Mouse (Mus musculus): Measurements from ENCODE around the gene Syn3. TPM values are rescaled to one million over a fixed set of nuclear protein-coding genes. Genes with fewer than 3 reads are reported as not detected.
"Not testable (repeated sequence)": the region's sequence is repeated elsewhere in the genome, so short reads cannot be mapped to it uniquely, and the experiment has no call there.

Gene Syn3
- polyA plus RNA-seq, 1 experiment from 2014 or later: 7.1 TPM

- WGBS: 89% methylated on average over 4 of the region's 4 CpGs
- Histone ChIP-seq H3K36me3 (ENCODE audit: control insufficient read depth, insufficient read depth, low read length) (no peaks in the 10 kb centered on the region), H3K9me3 (ENCODE audit: control insufficient read depth, low read length) (no peaks in the 10 kb centered on the region), H3K27me3 (ENCODE audit: control insufficient read depth, insufficient read depth, low read length) (no peaks in the 10 kb centered on the region), H3K4me3 (ENCODE audit: low read depth, low read length) (no peak overlapping the region), H3K9ac (ENCODE audit: low read length) (no peak overlapping the region), H3K4me1 (replicated peaks; ENCODE audit: control insufficient read depth, insufficient read depth, low read length) (no peaks in the 10 kb centered on the region), H3K4me2 (ENCODE audit: low read depth, low read length, severe bottlenecking) (no peak overlapping the region), H3K27ac (ENCODE audit: low read depth, low read length) (no peak overlapping the region)
- DNase-seq (ENCODE audit: low spot score): no peak
- ATAC-seq (replicated peaks; ENCODE audit: low FRiP score): no peak
Observed at GRCm38 (mm10) chr10:86043651-86044050, 455.0 kb downstream of the Syn3 start.

- no peak overlapping the region for H3K4me3 ChIP-seq (ENCODE audit: low read depth, low read length)
- no peak overlapping the region for H3K9ac ChIP-seq (ENCODE audit: low read length)
- no peak for ATAC-seq (replicated peaks; ENCODE audit: low FRiP score)
- H3K4me2 ChIP-seq (ENCODE audit: low read depth, low read length, severe bottlenecking): no peak overlapping the region
- no peak overlapping the region for H3K27ac ChIP-seq (ENCODE audit: low read depth, low read length)
- H3K4me1 ChIP-seq (replicated peaks; ENCODE audit: control insufficient read depth, insufficient read depth, low read length): no peaks in the 10 kb centered on the region
- DNase-seq (ENCODE audit: low spot score): no peak
- no peaks in the 10 kb centered on the region for H3K9me3 ChIP-seq (ENCODE audit: control insufficient read depth, low read length)
- WGBS: 92% methylated on average over 2 of the region's 2 CpGs
- no peaks in the 10 kb centered on the region for H3K27me3 ChIP-seq (ENCODE audit: control insufficient read depth, insufficient read depth, low read length)
- H3K36me3 ChIP-seq (ENCODE audit: control insufficient read depth, insufficient read depth, low read length): no peaks in the 10 kb centered on the region
Observed at GRCm38 (mm10) chr10:86034007-86034728, 464.5 kb downstream of the Syn3 start.

- H3K9me3 ChIP-seq (ENCODE audit: control insufficient read depth, low read length): no peaks in the 10 kb centered on the region
- 69% methylated on average over 3 of the region's 3 CpGs for whole genome bisulfite sequencing
- no peaks in the 10 kb centered on the region for H3K27me3 ChIP-seq (ENCODE audit: control insufficient read depth, insufficient read depth, low read length)
- H3K4me3 ChIP-seq (ENCODE audit: low read depth, low read length): no peak overlapping the region
- H3K36me3 ChIP-seq (ENCODE audit: control insufficient read depth, insufficient read depth, low read length): no peaks in the 10 kb centered on the region
- no peak overlapping the region for H3K9ac ChIP-seq (ENCODE audit: low read length)
- no peak overlapping the region for H3K4me2 ChIP-seq (ENCODE audit: low read depth, low read length, severe bottlenecking)
- H3K4me1 ChIP-seq (replicated peaks; ENCODE audit: control insufficient read depth, insufficient read depth, low read length): no peaks in the 10 kb centered on the region
- DNase-seq (ENCODE audit: low spot score) (no peak), ATAC-seq (replicated peaks; ENCODE audit: low FRiP score) (no peak)
- H3K27ac ChIP-seq (ENCODE audit: low read depth, low read length): no peak overlapping the region
Observed at GRCm38 (mm10) chr10:86032517-86032916, 466.2 kb downstream of the Syn3 start.

- H3K9ac ChIP-seq (ENCODE audit: low read length): no peak overlapping the region
- H3K9me3 ChIP-seq (ENCODE audit: control insufficient read depth, low read length): no peaks in the 10 kb centered on the region
- no peak for ATAC-seq (replicated peaks; ENCODE audit: low FRiP score)
- no peak overlapping the region for H3K4me3 ChIP-seq (ENCODE audit: low read depth, low read length)
- no peak for DNase-seq (ENCODE audit: low spot score)
- no peak overlapping the region for H3K4me2 ChIP-seq (ENCODE audit: low read depth, low read length, severe bottlenecking)
- H3K36me3 ChIP-seq (ENCODE audit: control insufficient read depth, insufficient read depth, low read length): no peaks in the 10 kb centered on the region
- H3K4me1 ChIP-seq (replicated peaks; ENCODE audit: control insufficient read depth, insufficient read depth, low read length): no peaks in the 10 kb centered on the region
- 95% methylated on average over 7 of the region's 7 CpGs for WGBS
- H3K27me3 ChIP-seq (ENCODE audit: control insufficient read depth, insufficient read depth, low read length): no peaks in the 10 kb centered on the region
- no peak overlapping the region for H3K27ac ChIP-seq (ENCODE audit: low read depth, low read length)
Observed at GRCm38 (mm10) chr10:86030743-86031142, 468.0 kb downstream of the Syn3 start.

- not testable (repeated sequence) for DNase-seq (ENCODE audit: low spot score); H3K9me3 ChIP-seq (ENCODE audit: control insufficient read depth, low read length); H3K36me3 ChIP-seq (ENCODE audit: control insufficient read depth, insufficient read depth, low read length); H3K27me3 ChIP-seq (ENCODE audit: control insufficient read depth, insufficient read depth, low read length); H3K27ac ChIP-seq (ENCODE audit: low read depth, low read length); ATAC-seq (replicated peaks; ENCODE audit: low FRiP score); H3K4me3 ChIP-seq (ENCODE audit: low read depth, low read length); H3K4me2 ChIP-seq (ENCODE audit: low read depth, low read length, severe bottlenecking); H3K4me1 ChIP-seq (replicated peaks; ENCODE audit: control insufficient read depth, insufficient read depth, low read length); H3K9ac ChIP-seq (ENCODE audit: low read length)
- 86% methylated on average over 1 of the region's 1 CpGs for WGBS
Observed at GRCm38 (mm10) chr10:86026807-86027206, 471.9 kb downstream of the Syn3 start.

- ATAC-seq (replicated peaks; ENCODE audit: low FRiP score) (no peak), DNase-seq (ENCODE audit: low spot score) (no peak)
- Histone ChIP-seq H3K36me3 (ENCODE audit: control insufficient read depth, insufficient read depth, low read length) (no peaks in the 10 kb centered on the region), H3K9ac (ENCODE audit: low read length) (no peak overlapping the region), H3K4me3 (ENCODE audit: low read depth, low read length) (no peak overlapping the region), H3K27me3 (ENCODE audit: control insufficient read depth, insufficient read depth, low read length) (no peaks in the 10 kb centered on the region), H3K9me3 (ENCODE audit: control insufficient read depth, low read length) (no peaks in the 10 kb centered on the region), H3K4me2 (ENCODE audit: low read depth, low read length, severe bottlenecking) (no peak overlapping the region), H3K27ac (ENCODE audit: low read depth, low read length) (no peak overlapping the region), H3K4me1 (replicated peaks; ENCODE audit: control insufficient read depth, insufficient read depth, low read length) (no peaks in the 10 kb centered on the region)
- WGBS: 97% methylated on average over 3 of the region's 3 CpGs
Observed at GRCm38 (mm10) chr10:86026354-86026753, 472.3 kb downstream of the Syn3 start.

GRCm38 (mm10) chr10:86025906-86026305 is 472.8 kb downstream of the Syn3 start:
- DNase-seq (ENCODE audit: low spot score): no peak
- H3K27me3 ChIP-seq (ENCODE audit: control insufficient read depth, insufficient read depth, low read length): no peaks in the 10 kb centered on the region

GRCm38 (mm10) chr10:86023149-86023548 is 475.5 kb downstream of the Syn3 start:
- DNase-seq (ENCODE audit: low spot score) (no peak), ATAC-seq (replicated peaks; ENCODE audit: low FRiP score) (no peak)
- H3K4me2 ChIP-seq (ENCODE audit: low read depth, low read length, severe bottlenecking): no peak overlapping the region
- no peaks in the 10 kb centered on the region for H3K27me3 ChIP-seq (ENCODE audit: control insufficient read depth, insufficient read depth, low read length)
- H3K4me3 ChIP-seq (ENCODE audit: low read depth, low read length): no peak overlapping the region
- H3K9ac ChIP-seq (ENCODE audit: low read length): no peak overlapping the region
- no peaks in the 10 kb centered on the region for H3K36me3 ChIP-seq (ENCODE audit: control insufficient read depth, insufficient read depth, low read length)
- H3K27ac ChIP-seq (ENCODE audit: low read depth, low read length): no peak overlapping the region
- no peaks in the 10 kb centered on the region for H3K9me3 ChIP-seq (ENCODE audit: control insufficient read depth, low read length)
- H3K4me1 ChIP-seq (replicated peaks; ENCODE audit: control insufficient read depth, insufficient read depth, low read length): no peaks in the 10 kb centered on the region

More at GRCm38 (mm10) chr10:86025906-86026305, 472.8 kb downstream of the Syn3 start:
- Histone ChIP-seq H3K4me1 (replicated peaks; ENCODE audit: control insufficient read depth, insufficient read depth, low read length) (no peaks in the 10 kb centered on the region), H3K36me3 (ENCODE audit: control insufficient read depth, insufficient read depth, low read length) (no peaks in the 10 kb centered on the region), H3K4me2 (ENCODE audit: low read depth, low read length, severe bottlenecking) (no peak overlapping the region), H3K4me3 (ENCODE audit: low read depth, low read length) (no peak overlapping the region), H3K9ac (ENCODE audit: low read length) (no peak overlapping the region), H3K9me3 (ENCODE audit: control insufficient read depth, low read length) (no peaks in the 10 kb centered on the region), H3K27ac (ENCODE audit: low read depth, low read length) (no peak overlapping the region)
- WGBS: 90% methylated on average over 2 of the region's 2 CpGs
- no peak for ATAC-seq (replicated peaks; ENCODE audit: low FRiP score)

- no peak for DNase-seq (ENCODE audit: low spot score)
- peak overlapping the region; percentile 80 for H3K4me3 ChIP-seq (ENCODE audit: low read depth, low read length)
- H3K4me2 ChIP-seq (ENCODE audit: low read depth, low read length, severe bottlenecking): peak overlapping the region; percentile 75
- ATAC-seq (replicated peaks; ENCODE audit: low FRiP score): no peak; the same call in 1 of the 2 replicates
- H3K36me3 ChIP-seq (ENCODE audit: control insufficient read depth, insufficient read depth, low read length): no peaks in the 10 kb centered on the region
- H3K9me3 ChIP-seq (ENCODE audit: control insufficient read depth, low read length): no peaks in the 10 kb centered on the region
- no peaks in the 10 kb centered on the region for H3K27me3 ChIP-seq (ENCODE audit: control insufficient read depth, insufficient read depth, low read length)
- H3K9ac ChIP-seq (ENCODE audit: low read length): peak overlapping the region; percentile 82
- 10% methylated on average over 6 of the region's 6 CpGs for WGBS
- no peak overlapping the region; the same call in 1 of the 2 replicates for H3K27ac ChIP-seq (ENCODE audit: low read depth, low read length)
- no peaks in the 10 kb centered on the region for H3K4me1 ChIP-seq (replicated peaks; ENCODE audit: control insufficient read depth, insufficient read depth, low read length)
Observed at GRCm38 (mm10) chr10:86022474-86022816, 476.3 kb downstream of the Syn3 start.
